Mouse (Mus musculus): Measurements from ENCODE around the gene Meiob. TPM values are rescaled to one million over a fixed set of nuclear protein-coding genes. Genes with fewer than 3 reads are reported as not detected.

The Meiob gene
- not detected in 2 replicates for total RNA-seq (2014; rRNA removed)
- 0.10 TPM in 1 of 2 replicates, not detected in the other for polyA plus RNA-seq (2015; fragmentation: Nextera tagmentation; extraction: Ambion mirVana)

GRCm38 (mm10) chr17:24803952-24804951 lies at the start of gene Meiob:
Gene Meiob, plus strand, starts transcription at chr17:24804289.
- DNase-seq (ENCODE audit: low spot score) (peak; percentile 70), ATAC-seq (peak; percentile 79)
- Histone ChIP-seq H3K27me3 (ENCODE audit: insufficient read depth, low read length) (0 out of 2 replicates have a peak, but pooled peaks cover 15% of the 10 kb centered on the region), H3K4me3 (ENCODE audit: low read length) (peak within 1 kb of the TSS; percentile 59), H3K4me2 (ENCODE audit: low read depth, low read length) (peak within 1 kb of the TSS; percentile 80), H3K36me3 (ENCODE audit: insufficient read depth, low read length) (no peaks in the 10 kb centered on the region), H3K9me3 (ENCODE audit: low read length) (no peaks in the 10 kb centered on the region), H3K9ac (replicated peaks; ENCODE audit: low read length) (peak within 1 kb of the TSS; percentile 45), H3K27ac (no peak within 1 kb of the TSS), H3K4me1 (ENCODE audit: insufficient read depth, low read length) (no peaks in the 10 kb centered on the region)
- WGBS = under 1% methylated on average over 60 of the region's 71 CpGs
- TF ChIP-seq CTCF (IDR thresholded peaks at IDR 0.05; ENCODE audit: low read depth) = no peak

GRCm38 (mm10) chr17:24757394-24757793 lies 46.7 kb upstream of the Meiob start:
- no peak for DNase-seq (ENCODE audit: low spot score)
- H3K9ac ChIP-seq (replicated peaks; ENCODE audit: low read length) = no peak overlapping the region
- 89% methylated on average over 1 of the region's 1 CpGs for WGBS
- H3K4me3 ChIP-seq (ENCODE audit: low read length) = no peak overlapping the region
- no peak overlapping the region for H3K27ac ChIP-seq
- peaks cover 33% of the 10 kb centered on the region for H3K27me3 ChIP-seq (ENCODE audit: insufficient read depth, low read length)
- TF ChIP-seq CTCF (IDR thresholded peaks at IDR 0.05; ENCODE audit: low read depth) = no peak
- no peaks in the 10 kb centered on the region; the same call in 1 of the 2 replicates for H3K4me1 ChIP-seq (ENCODE audit: insufficient read depth, low read length)
- no peak overlapping the region for H3K4me2 ChIP-seq (ENCODE audit: low read depth, low read length)
- ATAC-seq = no peak
- H3K9me3 ChIP-seq (ENCODE audit: low read length) = no peaks in the 10 kb centered on the region
- no peaks in the 10 kb centered on the region for H3K36me3 ChIP-seq (ENCODE audit: insufficient read depth, low read length)

- Histone ChIP-seq H3K36me3 (ENCODE audit: insufficient read depth, low read length) (no peaks in the 10 kb centered on the region), H3K4me1 (ENCODE audit: insufficient read depth, low read length) (no peaks in the 10 kb centered on the region), H3K27me3 (ENCODE audit: insufficient read depth, low read length) (no peaks in the 10 kb centered on the region), H3K9me3 (ENCODE audit: low read length) (no peaks in the 10 kb centered on the region), H3K27ac (no peak overlapping the region), H3K4me3 (ENCODE audit: low read length) (no peak overlapping the region), H3K9ac (replicated peaks; ENCODE audit: low read length) (no peak overlapping the region), H3K4me2 (ENCODE audit: low read depth, low read length) (no peak overlapping the region)
- ATAC-seq (no peak), DNase-seq (ENCODE audit: low spot score) (no peak)
- WGBS = 56% methylated on average over 5 of the region's 5 CpGs
- no peak for TF ChIP-seq CTCF (IDR thresholded peaks at IDR 0.05; ENCODE audit: low read depth)
Observed at GRCm38 (mm10) chr17:24761121-24761520, 43.0 kb upstream of the Meiob start.

GRCm38 (mm10) chr17:24765016-24765905 lies 38.8 kb upstream of the Meiob start:
- Histone ChIP-seq H3K27me3 (ENCODE audit: insufficient read depth, low read length) (no peaks in the 10 kb centered on the region), H3K36me3 (ENCODE audit: insufficient read depth, low read length) (no peaks in the 10 kb centered on the region), H3K27ac (peak overlapping the region; percentile 26; the same call in 1 of the 2 replicates), H3K9ac (replicated peaks; ENCODE audit: low read length) (no peak overlapping the region), H3K4me2 (ENCODE audit: low read depth, low read length) (no peak overlapping the region), H3K4me3 (ENCODE audit: low read length) (no peak overlapping the region), H3K9me3 (ENCODE audit: low read length) (no peaks in the 10 kb centered on the region), H3K4me1 (ENCODE audit: insufficient read depth, low read length) (no peaks in the 10 kb centered on the region)
- ATAC-seq = peak; percentile 84
- WGBS = 47% methylated on average over 22 of the region's 22 CpGs
- no peak for TF ChIP-seq CTCF (IDR thresholded peaks at IDR 0.05; ENCODE audit: low read depth)
- peak; percentile 47 for DNase-seq (ENCODE audit: low spot score)

GRCm38 (mm10) chr17:24766266-24766875 lies 37.7 kb upstream of the Meiob start:
- no peak overlapping the region for H3K4me3 ChIP-seq (ENCODE audit: low read length)
- no peak overlapping the region for H3K9ac ChIP-seq (replicated peaks; ENCODE audit: low read length)
- no peaks in the 10 kb centered on the region for H3K36me3 ChIP-seq (ENCODE audit: insufficient read depth, low read length)
- no peak for DNase-seq (ENCODE audit: low spot score)
- WGBS = 26% methylated on average over 12 of the region's 12 CpGs
- no peak overlapping the region for H3K27ac ChIP-seq
- no peak overlapping the region for H3K4me2 ChIP-seq (ENCODE audit: low read depth, low read length)
- TF ChIP-seq CTCF (IDR thresholded peaks at IDR 0.05; ENCODE audit: low read depth) = no peak
- no peaks in the 10 kb centered on the region for H3K9me3 ChIP-seq (ENCODE audit: low read length)
- no peaks in the 10 kb centered on the region for H3K27me3 ChIP-seq (ENCODE audit: insufficient read depth, low read length)
- no peak for ATAC-seq
- H3K4me1 ChIP-seq (ENCODE audit: insufficient read depth, low read length) = no peaks in the 10 kb centered on the region

GRCm38 (mm10) chr17:24769146-24769545 lies 34.9 kb upstream of the Meiob start:
- WGBS = 38% methylated on average over 3 of the region's 3 CpGs

More at GRCm38 (mm10) chr17:24769146-24769545, 34.9 kb upstream of the Meiob start:
- H3K4me3 ChIP-seq (ENCODE audit: low read length) = no peak overlapping the region
- no peak overlapping the region for H3K9ac ChIP-seq (replicated peaks; ENCODE audit: low read length)
- TF ChIP-seq CTCF (IDR thresholded peaks at IDR 0.05; ENCODE audit: low read depth) = no peak
- H3K27me3 ChIP-seq (ENCODE audit: insufficient read depth, low read length) = no peaks in the 10 kb centered on the region
- ATAC-seq (no peak), DNase-seq (ENCODE audit: low spot score) (no peak)
- H3K4me1 ChIP-seq (ENCODE audit: insufficient read depth, low read length) = no peaks in the 10 kb centered on the region
- no peak overlapping the region for H3K27ac ChIP-seq
- H3K4me2 ChIP-seq (ENCODE audit: low read depth, low read length) = no peak overlapping the region
- no peaks in the 10 kb centered on the region for H3K9me3 ChIP-seq (ENCODE audit: low read length)
- H3K36me3 ChIP-seq (ENCODE audit: insufficient read depth, low read length) = no peaks in the 10 kb centered on the region

Data from hindbrain, postnatal 0 days (tissue).